Mouse (Mus musculus): ENCODE results near the gene Topaz1.

Gene Topaz1

DNA sequence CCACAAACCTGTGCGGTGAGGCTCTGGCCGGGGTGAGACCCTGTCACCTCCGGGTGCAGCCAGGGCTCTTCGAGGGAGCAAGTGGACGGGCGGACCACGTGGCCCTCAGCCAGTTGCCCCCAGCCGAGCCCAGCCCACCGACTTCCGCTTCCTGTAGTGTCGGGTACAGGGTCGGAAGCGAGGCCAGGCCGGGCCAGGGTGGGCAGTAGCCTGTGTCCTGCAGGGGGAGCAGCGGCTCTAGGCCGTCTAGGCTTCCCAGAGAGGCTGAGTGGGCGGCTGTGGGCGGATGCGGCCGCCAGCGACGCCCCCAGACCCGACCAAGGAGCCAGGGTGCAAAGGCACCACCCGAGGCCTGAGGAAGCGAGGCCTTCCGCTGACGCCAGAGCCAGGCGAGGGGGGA is at the start of gene Topaz1:
Gene Topaz1 (plus strand): TSS at position 287 of the 400 bp plus-strand sequence.
- DNase-seq (ENCODE audit: low spot score in 2 of 2) = no peak

DNA sequence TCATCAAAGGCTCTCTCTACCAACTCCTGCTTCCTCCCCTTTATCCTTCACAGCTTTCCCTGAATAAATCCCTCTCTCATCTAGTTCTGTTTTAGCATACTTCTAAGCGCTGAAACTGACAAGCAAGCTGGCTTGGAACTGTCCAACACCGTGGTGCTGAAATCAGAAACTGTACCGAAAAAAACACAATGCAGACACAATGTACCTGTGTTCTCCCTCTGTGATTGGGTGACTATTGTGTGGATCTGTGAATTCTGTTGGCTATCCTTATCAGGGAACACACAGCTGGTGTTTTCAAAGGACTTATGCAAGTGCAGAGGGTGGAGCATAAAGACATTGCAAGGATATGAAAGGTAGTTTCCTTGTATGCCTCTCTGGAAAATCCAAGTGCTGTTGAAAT is 45.3 kb upstream of the Topaz1 start:
- DNase-seq (ENCODE audit: low spot score in 2 of 2) = peak in 1 of 2 experiments; percentile 48

DNA sequence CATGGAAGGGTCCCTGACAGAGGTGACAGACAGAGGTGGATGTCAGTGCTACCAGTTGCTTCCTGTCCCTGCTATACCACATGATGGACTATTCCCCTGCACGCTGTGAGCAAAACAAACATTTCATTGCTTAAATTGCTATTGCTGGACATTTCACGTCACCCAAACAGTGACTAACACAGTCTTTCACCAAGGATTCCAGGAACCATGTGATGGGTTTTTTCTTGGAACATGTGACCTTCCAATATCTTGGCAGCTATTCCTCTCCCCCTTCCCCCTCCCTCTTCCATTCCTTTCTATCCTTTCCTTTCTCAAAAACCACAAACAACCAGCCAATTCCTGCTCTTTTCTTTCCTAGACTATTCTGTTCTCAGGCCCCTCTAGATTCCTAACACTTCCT is 33.3 kb upstream of the Topaz1 start:
- no peak for DNase-seq (ENCODE audit: low spot score in 2 of 2)

DNA sequence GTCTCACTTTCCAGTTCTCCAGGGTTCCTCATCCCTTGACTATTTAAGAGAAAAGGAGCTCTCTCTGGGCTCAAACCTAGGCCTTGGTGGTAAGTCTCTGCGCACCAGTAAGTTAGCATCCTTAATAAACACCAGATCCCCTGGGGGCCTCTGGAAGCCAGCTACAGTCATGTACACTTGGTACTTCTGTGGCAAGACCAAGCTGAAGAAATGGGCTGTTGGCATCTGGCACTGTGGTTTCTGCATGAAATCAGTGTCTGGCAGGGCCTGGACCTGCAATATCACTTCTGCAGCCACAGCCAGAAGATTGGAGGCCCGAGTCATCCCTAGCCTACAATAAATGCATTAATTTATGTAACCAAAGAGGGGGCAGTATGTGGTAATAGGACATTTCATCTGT is 32.1 kb upstream of the Topaz1 start:
- no peak for DNase-seq (ENCODE audit: low spot score in 2 of 2)

DNA sequence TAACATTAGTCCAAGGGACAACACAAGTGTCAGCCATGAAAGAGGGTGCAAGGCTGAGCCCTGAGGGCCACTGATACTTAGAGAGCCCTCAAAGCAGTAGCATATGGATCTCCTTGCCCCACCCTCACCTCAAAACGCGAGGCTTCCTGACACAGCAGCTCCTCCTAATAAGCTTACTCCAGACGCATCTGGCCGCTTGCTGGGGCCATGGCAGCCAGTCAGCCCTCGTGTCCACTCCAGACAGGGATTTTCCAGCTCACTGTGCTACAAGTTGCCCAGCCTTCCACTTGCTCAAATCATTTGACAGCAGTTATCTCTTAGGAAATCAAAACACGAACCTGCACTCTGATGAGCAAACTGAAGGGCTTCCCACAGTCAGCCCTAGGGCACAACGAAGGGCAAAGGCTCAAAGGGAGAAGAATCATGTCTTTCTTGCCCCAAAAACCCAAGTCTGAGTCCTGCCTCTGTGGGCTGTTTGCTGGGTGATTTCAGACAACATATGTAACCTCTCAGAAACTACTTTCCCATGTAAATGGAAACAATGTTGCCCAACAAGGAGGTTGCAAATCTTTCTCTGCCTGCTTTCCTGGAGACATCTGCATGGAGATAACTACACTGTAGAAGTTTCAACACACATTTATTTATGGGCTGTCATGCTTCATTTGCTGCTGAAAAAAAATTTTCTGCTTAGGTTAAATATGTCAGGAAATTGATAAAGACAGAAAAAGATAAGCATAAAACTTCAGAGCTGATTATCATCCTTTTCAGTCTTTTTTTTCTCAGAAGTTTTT is 30.8 kb upstream of the Topaz1 start:
- DNase-seq (ENCODE audit: low spot score in 2 of 2) = no peak

DNA sequence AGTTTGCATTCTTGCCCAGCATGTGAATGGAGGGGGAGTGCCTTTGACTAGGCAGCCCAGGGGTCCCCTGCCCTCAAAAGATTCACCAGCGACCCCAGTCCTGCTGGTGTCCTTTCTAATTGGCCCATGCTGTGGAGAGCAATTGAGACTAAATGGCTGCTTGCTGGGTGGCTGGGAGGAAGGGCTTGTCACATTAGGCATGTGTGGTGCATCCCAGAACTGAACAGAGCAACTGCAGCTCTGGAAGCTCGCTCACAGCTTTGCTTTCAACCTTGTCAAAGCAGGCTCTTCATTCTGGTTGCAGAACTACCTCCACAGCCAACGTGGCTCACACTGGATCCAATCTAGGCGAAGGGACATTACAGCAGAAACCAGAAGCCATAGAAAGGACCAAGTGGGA is 24.9 kb upstream of the Topaz1 start:
- no peak for DNase-seq (ENCODE audit: low spot score in 2 of 2)

DNA sequence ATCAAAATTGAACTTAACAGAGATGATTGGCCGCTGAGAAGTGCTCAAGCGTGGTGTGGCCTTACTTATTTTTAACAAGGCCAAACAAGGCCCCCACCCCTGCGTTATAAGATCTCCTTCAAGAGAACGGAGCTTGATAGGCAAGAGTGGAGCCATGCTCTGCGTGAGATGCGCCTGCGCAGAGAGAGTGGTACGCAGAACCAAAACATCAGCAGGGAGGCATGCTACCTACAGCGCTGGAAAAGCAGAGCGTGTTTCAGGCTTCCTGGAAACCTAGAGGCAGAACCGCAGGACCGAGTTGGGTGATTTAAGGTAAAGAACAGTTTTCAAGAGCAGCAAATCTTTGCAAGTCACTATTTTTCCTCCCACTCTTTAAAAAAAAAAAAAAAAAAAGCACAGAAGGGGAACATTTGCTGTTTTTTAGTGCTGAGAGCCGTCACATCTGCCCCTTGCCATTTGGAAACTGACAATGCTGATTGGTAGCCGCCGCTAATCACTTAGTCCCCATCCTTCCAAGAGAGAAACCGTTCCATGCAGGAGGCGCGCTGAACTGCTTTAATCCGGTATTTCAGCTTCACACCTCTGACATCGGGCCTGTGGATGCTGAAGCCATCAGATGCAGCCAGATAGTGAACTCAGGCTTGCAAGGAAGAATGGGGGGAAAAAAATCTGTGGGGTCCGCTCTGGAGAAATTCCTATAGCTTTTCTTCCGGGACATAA is 21.9 kb upstream of the Topaz1 start:
- no peak for DNase-seq (ENCODE audit: low spot score in 2 of 2)

DNA sequence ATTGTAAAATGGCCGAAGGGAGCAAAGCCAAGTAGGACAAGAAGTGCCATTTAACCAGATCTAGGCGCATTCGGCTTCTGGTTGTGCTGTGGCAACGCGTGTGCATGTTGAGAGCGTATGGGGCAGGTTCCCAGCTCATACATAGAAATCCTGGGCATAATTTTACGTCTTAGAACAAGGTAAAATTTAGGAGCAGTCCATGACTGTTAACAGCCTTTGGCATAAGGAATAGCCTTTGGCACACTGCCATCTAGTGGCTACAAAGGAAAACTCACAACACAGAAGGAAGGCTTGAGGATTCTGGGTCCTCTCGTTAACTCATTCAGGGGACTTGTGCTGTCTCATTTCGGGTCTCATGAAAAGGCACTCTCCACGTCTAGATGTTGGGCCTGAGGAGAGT is 17.6 kb upstream of the Topaz1 start:
- DNase-seq (ENCODE audit: low spot score in 2 of 2) = peak; percentile 47 to 75

DNA sequence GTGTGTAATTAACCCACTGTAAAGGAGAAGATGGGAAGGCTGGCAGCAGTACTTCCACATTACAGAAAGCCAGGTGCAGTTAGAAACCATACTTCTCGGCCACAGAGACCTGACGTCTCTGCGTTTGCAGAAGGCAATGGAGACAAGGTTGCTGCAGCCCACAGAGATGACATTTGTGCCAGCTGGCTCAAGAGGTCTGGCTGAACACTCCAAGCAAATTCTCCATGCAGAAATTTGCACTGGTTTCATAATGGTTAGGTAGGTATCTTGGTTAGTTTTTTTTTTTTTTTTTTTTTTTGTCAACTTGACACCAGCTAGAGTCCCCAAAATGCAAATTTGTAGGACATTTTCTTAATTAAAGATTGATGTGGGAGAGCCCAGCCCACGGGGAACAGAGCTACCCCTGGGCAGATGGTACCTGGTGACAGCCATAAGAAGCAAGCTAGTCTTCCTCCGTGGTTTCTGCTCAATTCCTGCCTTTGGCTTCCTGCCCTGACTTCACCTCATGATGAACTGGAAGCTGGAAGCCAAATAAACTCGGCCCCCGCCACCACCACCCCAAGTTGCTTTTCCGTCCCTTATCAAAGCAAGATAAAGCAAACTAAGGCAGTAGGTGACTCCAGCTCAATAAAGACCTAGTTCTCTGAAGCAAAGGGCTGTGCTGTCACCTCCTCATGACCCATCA is 14.9 kb upstream of the Topaz1 start:
- no peak for DNase-seq (ENCODE audit: low spot score in 2 of 2)

DNA sequence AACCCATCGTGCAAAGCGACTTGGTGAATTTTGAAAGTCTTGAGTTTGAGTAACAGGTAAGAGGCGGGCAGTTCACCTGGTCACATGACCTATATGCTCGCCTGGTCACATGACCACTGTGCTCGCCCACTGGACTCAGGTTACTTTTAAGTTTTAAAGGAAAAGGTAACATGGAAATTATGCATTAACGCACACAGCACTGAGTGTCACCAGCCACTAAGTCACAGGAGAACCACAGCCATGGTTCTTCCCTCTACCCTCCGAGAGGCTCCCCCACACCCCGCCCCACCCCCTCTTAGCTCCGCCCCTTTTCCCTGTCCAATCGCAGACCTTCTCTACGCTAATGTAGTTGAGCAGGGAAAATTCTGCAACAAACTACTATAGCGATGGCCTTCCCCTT is 13.9 kb upstream of the Topaz1 start:
- DNase-seq (ENCODE audit: low spot score in 2 of 2) = no peak

DNA sequence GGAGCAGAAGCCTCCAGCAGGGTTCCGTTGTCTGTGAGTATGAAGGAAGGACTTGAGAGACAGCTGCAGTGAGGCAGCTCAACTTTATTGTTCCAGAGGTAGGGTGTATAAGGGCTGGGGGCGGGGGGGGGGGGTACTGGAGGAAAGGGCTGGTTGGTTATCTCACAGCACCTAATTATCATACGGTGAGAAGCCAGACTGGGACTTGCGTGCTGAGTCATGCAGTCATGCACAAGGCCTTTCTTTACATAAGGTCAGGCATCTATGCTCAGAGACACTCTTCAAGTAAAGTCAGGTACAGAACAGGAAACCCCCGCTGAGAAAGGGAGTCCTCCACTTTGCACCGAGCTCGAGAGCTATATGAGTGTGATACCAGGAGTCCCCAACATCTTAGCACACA is 12.2 kb upstream of the Topaz1 start:
- no peak for DNase-seq (ENCODE audit: low spot score in 2 of 2)

DNA sequence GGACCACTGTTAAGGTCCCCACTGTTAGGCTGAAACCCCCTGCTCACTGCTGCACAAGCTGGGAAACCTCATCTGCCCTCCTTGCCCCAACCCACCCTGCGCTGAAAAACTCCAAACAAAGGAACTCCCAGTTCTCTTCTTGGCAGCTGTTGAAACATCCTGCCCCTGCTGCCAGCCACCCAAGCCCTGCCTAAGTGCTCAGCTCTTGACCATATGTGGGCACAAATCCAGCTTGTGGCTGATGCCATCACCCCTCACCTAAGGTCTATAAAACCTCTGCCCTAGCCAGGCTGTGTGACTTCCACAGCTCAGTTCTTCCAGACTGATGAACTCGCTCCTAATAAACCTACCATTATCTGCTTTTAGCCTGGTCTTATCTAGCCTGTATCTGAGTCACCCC is 11.1 kb upstream of the Topaz1 start:
- DNase-seq (ENCODE audit: low spot score in 2 of 2) = no peak

DNA sequence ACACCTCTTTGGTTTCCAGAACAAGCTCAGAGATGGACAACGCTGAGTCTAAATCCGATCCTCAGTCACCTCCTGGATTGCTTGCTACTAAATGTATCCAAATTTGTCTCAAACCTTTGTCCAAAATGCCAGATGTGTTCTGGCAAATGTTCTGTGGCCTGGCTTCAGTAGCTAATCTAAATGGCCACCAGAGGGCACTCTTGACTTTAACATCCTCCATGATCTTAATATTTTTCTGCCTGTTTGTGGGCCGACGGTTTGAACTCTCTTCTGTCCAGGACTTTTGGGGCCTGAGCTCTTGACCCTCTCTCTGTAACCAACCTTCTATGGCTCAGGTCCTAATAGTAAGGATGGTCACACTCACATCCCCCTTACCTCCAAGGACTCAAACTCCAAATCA is 10.4 kb upstream of the Topaz1 start:
- DNase-seq (ENCODE audit: low spot score in 2 of 2) = peak in 1 of 2 experiments; percentile 48

DNA sequence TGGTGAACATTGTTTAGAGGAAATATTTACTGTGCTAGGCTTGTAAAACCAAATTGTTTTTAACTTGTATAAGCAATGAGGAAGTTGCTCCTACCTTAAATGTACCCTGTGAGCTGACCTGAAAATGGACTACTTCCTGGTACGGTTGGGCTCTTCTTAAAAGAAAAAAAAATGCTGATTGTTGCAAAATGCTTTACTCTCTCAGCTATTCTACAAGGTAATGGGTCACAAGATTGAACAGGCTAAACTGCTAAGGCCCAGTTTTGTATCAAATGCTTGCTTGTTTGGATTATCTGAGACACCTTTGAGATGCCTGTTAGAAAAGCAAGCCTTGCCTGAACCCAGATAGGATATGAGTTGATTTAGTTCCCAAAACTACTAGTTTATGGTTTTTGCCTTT is 1.3 kb upstream of the Topaz1 start:
- no peak for DNase-seq (ENCODE audit: low spot score in 2 of 2)

DNA sequence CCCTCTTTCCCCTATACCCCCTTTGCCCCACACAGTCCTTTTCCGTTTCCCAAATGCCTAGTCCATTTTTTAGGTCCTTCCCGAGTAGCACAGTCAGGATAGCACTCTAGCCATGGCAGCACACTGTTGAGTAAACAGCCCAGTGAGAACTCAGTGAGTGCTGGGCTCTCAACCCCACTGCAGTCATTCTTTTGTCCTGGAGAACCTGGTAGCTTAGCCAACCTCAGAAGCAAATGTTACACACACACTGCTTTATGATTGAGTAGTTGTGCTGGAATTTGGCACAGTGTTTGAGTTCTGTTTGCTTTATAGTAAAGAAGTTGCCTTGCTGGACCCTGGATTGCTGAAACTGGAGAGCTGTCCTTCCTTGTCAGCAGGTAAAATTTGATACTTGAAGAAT is 10.5 kb downstream of the Topaz1 start:
- DNase-seq (ENCODE audit: low spot score in 2 of 2) = no peak

DNA sequence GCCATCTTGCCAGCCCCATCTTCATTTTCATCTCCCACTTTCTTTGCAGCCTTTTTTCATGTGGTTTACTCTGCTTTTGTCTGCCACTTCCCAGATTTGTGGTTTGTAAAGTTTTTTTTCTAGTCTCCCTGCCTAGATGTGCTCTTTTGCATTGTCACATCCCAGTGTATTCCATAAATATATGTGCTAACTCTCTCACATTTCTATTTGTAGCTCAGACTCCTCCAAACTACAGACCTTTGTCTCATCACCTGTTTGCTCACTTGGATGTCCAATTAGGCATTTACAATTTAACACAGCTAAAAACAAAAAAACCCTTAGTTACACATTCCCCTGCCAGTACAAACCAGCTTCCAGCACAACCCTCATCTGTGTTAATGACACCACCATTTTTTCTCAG is 13.0 kb downstream of the Topaz1 start:
- peak in 1 of 2 experiments; percentile 16 for DNase-seq (ENCODE audit: low spot score in 2 of 2)

DNA sequence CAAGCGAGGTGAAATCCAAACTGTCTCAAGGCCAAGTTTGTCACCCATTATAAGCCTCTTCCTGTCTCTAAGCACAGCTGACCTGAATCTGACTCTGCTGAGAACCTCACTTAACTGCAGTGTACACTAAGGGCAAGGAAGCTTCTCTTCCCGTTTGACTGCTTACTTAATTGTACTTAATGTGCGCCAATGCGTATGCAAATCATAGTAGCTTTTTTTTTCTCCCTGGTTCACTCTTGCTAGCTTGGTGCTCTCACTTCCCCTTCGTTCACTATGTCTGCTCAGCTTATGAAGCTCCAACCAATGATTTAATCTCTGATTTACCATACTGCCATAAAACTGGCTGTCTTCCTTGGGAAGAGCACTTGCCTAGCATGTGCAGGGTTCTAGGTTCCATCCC is 38.1 kb downstream of the Topaz1 start:
- DNase-seq (ENCODE audit: low spot score in 2 of 2) = no peak

DNA sequence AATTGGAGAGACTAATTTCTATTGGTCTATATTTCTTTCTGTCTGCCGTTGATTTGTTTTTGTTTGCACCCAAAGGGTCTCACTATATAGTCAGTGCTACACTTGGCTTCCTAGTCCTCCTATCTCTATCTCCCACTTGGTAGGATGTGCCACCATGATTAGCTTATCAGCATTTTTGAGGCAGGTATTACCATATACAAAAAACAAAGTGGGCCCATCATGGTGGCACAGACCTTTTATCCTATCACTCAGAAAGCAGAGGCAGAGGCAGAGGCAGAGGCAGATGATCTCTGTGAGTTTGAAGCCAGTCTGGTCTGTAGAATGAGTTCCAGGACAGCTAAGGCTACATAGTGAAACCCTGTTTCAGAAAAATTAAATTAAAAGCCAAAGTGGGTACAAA is 39.4 kb downstream of the Topaz1 start:
- no peak for DNase-seq (ENCODE audit: low spot score in 2 of 2)

DNA sequence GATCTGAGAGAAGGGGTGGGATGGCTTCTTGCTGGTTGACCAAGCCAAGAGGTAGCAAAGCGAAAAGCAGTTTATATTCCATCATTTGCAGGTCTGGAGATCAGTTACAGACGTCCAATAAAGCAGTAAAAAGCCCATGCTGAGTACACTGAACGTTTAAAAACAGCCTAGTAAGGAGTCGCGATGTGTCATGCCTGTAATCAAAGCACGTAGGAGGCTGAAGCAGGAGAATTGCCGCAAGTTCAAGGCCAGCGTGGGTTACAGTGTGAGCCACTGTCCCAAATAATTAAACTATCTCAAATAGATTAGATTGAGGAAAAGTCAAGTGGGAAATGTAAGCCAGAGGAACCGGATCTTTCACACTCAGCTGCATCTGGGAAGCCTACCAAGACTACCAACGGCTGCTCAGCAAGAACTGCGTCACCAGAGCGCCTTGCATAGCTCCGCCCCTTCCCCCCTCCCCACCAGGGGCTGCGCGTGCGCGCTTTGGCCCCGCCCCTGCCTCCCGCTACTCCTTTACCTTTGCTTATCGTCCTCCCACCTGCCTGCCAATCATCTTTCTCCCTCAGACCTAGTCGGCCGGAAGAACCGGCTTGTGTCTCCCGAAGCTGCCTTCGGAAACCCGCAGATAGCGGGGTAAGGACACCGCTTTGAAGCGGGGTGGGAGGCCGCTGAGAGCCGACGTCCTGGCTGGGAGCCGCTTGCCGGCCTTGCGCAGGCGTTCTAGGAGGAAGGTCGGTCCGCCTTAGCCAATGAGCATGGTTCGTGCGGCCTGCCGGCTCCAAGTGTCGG is 58.1 kb downstream of the Topaz1 start, which contains the start of gene Tcaim:
Gene Tcaim (plus strand): TSS at position 487 of the 792 bp plus-strand sequence.
- peak; percentile 90 to 92 for DNase-seq (ENCODE audit: low spot score in 2 of 2)

DNA sequence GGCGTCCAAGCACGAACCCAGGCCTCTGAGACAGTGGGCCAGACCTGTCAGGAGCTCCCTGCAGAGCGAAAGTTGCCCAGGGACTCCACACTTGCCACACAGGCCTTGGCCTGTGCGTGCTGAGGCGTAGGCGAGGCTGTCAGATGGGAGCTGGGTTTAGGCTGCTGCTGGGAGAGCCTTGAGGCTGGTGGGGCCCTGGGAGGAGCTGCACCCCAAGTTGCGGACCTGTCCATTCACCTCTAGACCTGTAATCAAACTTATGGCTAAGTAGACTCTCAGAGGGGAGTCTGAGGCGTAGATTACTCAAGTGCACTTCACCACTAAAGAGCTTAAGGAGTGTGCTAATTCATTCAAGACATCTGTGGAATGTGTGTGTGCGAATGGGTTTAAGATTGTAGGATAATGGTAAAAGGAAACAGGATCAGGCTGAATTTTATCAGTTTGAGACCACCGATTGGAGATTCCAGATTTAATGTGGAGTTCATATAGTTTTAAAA is 58.7 kb downstream of the Topaz1 start:
- DNase-seq (ENCODE audit: low spot score in 2 of 2) = no peak

DNA sequence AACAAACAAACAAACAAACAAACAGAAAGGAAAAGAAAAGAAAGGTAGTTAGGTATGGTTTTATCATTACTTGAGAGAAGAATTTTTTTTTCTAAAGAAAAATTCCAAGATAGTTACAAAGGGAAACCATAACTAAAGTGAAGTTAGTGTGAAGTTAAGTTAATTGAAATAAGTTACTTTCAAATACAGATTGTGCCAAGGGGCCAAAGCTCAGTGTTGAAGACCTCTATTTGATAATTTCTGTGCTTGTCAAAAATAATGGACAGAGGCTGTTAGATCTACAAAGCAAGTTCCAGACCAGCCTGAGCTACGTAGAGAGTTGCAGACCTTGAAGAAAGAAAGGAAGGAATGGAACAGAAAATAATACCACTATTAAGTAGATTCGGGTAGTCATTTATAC is 60.0 kb downstream of the Topaz1 start:
- DNase-seq (ENCODE audit: low spot score in 2 of 2) = no peak

DNA sequence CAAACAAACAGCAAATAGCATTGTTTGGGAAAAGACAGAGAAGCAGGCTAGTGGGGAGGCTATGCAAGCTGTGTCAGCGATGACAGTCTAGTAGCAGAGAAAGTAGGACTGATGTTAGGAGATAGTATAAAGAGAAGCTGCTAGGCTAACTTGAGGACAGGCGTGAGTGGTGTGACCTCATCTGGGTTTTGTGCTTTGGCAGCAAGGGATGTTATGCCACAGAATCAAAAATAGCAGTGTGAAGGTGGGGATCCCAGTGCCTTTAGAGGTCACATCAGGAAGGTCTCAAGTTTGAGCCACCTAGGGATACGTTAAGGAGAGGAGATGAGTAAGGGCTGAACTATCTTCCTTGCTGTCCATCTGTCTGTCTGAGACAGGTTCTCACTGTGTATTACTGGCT is 63.1 kb downstream of the Topaz1 start:
- DNase-seq (ENCODE audit: low spot score in 2 of 2) = no peak
